Mouse (Mus musculus): ENCODE measurements around the gene Gtsf2. TPM values are rescaled to one million over a fixed set of nuclear protein-coding genes. Genes with fewer than 3 reads are reported as not detected.

Gtsf2 gene
- total RNA-seq, 2 experiments from 2014 or later = 0.86 TPM; not detected in 1

DNA sequence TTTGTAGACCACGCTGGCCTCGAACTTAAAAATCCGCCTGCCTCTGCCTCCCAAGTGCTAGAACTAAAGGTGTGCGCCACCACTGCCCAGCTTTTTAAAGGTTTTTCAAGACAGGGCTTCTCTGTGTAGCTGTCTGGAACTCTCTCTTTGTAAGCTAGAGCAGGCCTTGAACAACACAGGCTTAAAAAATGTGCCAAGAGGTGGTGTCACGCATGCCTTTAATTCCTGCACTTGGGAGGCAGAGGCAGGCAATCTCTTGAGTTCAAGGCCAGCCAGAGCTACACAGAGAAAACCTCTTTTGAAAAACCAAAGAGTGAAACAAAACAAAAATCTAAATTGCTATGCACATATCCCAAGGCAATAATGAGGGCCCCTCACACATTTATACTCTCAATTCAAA, 46.9 kb downstream of the Gtsf2 start:
- ATAC-seq (replicated peaks; ENCODE audit: poor library complexity, severe bottlenecking) = no peak

DNA sequence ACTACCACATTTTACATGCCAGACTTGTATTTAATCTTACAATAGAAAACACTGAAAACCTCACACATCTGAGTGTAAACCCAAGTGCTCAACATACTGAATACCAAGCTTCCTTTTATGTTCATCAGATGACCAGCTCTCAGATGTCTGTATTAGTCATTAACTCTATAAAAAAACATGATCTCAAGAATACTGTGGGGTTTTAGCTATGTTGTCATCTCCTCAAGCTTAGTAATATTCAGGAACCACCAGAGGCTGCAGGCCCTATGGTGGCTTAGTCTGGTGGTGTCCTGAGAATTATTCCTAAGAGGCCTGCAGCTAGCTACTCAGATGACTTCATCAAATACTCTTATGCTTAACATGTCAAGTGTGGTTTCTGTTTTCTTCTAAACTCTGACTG, 54.7 kb downstream of the Gtsf2 start:
- no peak for ATAC-seq (replicated peaks; ENCODE audit: poor library complexity, severe bottlenecking)

Other genes starting within 250 kb of the Gtsf2 start
- 105 and 120 TPM in 2 replicates for gene Cbx5, start 208.7 kb downstream of the Gtsf2 start, total RNA-seq (2014; fragmentation: Nextera tagmentation)
- 225 and 229 TPM in 2 replicates for gene Cbx5, start 208.7 kb downstream of the Gtsf2 start, total RNA-seq (2017)
- 605 and 693 TPM in 2 replicates for gene Hnrnpa1, start 208.0 kb downstream of the Gtsf2 start, total RNA-seq (2014; fragmentation: Nextera tagmentation)
- gene Hnrnpa1, start 208.0 kb downstream of the Gtsf2 start, total RNA-seq (2017) = 956 and 1,234 TPM in 2 replicates
- gene Nfe2, start 190.1 kb downstream of the Gtsf2 start, total RNA-seq (2014; fragmentation: Nextera tagmentation) = 159 and 180 TPM in 2 replicates
- gene Nfe2, start 190.1 kb downstream of the Gtsf2 start, total RNA-seq (2017) = 112 and 174 TPM in 2 replicates
- 229 and 240 TPM in 2 replicates for gene Copz1, start 175.8 kb downstream of the Gtsf2 start, total RNA-seq (2014; fragmentation: Nextera tagmentation)
- 80.3 and 87.2 TPM in 2 replicates for gene Copz1, start 175.8 kb downstream of the Gtsf2 start, total RNA-seq (2017)
- gene Gpr84, start 137.9 kb downstream of the Gtsf2 start, total RNA-seq (2014; fragmentation: Nextera tagmentation) = 0.77 and 1.0 TPM in 2 replicates
- gene Gpr84, start 137.9 kb downstream of the Gtsf2 start, total RNA-seq (2017) = 0.77 and 1.1 TPM in 2 replicates
- gene Zfp385a, start 108.4 kb downstream of the Gtsf2 start, total RNA-seq (2014; fragmentation: Nextera tagmentation) = 17.5 and 24.9 TPM in 2 replicates
- 1.8 and 2.7 TPM in 2 replicates for gene Zfp385a, start 108.4 kb downstream of the Gtsf2 start, total RNA-seq (2017)
- 24.7 and 29.8 TPM in 2 replicates for gene Itga5, start 81.7 kb downstream of the Gtsf2 start, total RNA-seq (2014; fragmentation: Nextera tagmentation)
- 5.0 and 12.7 TPM in 2 replicates for gene Itga5, start 81.7 kb downstream of the Gtsf2 start, total RNA-seq (2017)
- not detected in 2 replicates for gene Gtsf1, start 18.0 kb downstream of the Gtsf2 start, total RNA-seq (2014; fragmentation: Nextera tagmentation)
- gene Gtsf1, start 18.0 kb downstream of the Gtsf2 start, total RNA-seq (2017) = not detected in 2 replicates
- gene Nckap1l, start 5.3 kb upstream of the Gtsf2 start, total RNA-seq (2014; fragmentation: Nextera tagmentation) = 77.4 and 94.2 TPM in 2 replicates
- 106 and 107 TPM in 2 replicates for gene Nckap1l, start 5.3 kb upstream of the Gtsf2 start, total RNA-seq (2017)
- 6.6 and 7.2 TPM in 2 replicates for gene Pde1b, start 54.6 kb upstream of the Gtsf2 start, total RNA-seq (2014; fragmentation: Nextera tagmentation)
- gene Pde1b, start 54.6 kb upstream of the Gtsf2 start, total RNA-seq (2017) = 2.3 and 3.3 TPM in 2 replicates
- gene Ppp1r1a, start 89.5 kb upstream of the Gtsf2 start, total RNA-seq (2014; fragmentation: Nextera tagmentation) = not detected in 2 replicates
- gene Ppp1r1a, start 89.5 kb upstream of the Gtsf2 start, total RNA-seq (2017) = not detected in 2 replicates
- gene Glycam1, start 116.6 kb upstream of the Gtsf2 start, total RNA-seq (2014; fragmentation: Nextera tagmentation) = not detected in 2 replicates
- gene Glycam1, start 116.6 kb upstream of the Gtsf2 start, total RNA-seq (2017) = not detected in 2 replicates